Mouse (Mus musculus): ENCODE results near the gene Rbfox3. TPM values are rescaled to one million over a fixed set of nuclear protein-coding genes. Genes with fewer than 3 reads are reported as not detected.

Gene Rbfox3
- polyA plus RNA-seq, 1 experiment from 2014 or later, result 32.0 TPM

- H3K9me3 ChIP-seq (replicated peaks), result no peaks in the 10 kb centered on the region
- no peaks in the 10 kb centered on the region for H3K27me3 ChIP-seq
- H3K9ac ChIP-seq, result no peak overlapping the region
- H3K4me3 ChIP-seq, result no peak overlapping the region
- WGBS, result 74% methylated on average over 12 of the region's 12 CpGs
- no peak overlapping the region for H3K4me2 ChIP-seq
- H3K36me3 ChIP-seq (ENCODE audit: poor library complexity, severe bottlenecking), result no peaks in the 10 kb centered on the region
- ATAC-seq, result no peak
- H3K27ac ChIP-seq, result no peak overlapping the region
- H3K4me1 ChIP-seq, result peaks cover 27% of the 10 kb centered on the region
Measured at GRCm38 (mm10) chr11:118728797-118729196, 182.6 kb downstream of the Rbfox3 start.

- Histone ChIP-seq H3K27ac (no peak overlapping the region), H3K27me3 (no peaks in the 10 kb centered on the region), H3K9me3 (replicated peaks) (no peaks in the 10 kb centered on the region), H3K4me1 (peaks cover 27% of the 10 kb centered on the region), H3K4me2 (no peak overlapping the region), H3K4me3 (no peak overlapping the region), H3K36me3 (ENCODE audit: poor library complexity, severe bottlenecking) (no peaks in the 10 kb centered on the region), H3K9ac (no peak overlapping the region)
- no peak for ATAC-seq
- 32% methylated on average over 8 of the region's 8 CpGs for whole genome bisulfite sequencing
Measured at GRCm38 (mm10) chr11:118728083-118728551, 183.3 kb downstream of the Rbfox3 start.

GRCm38 (mm10) chr11:118726430-118726829 is 185.0 kb downstream of the Rbfox3 start:
- Histone ChIP-seq H3K9ac (no peak overlapping the region), H3K27ac (no peak overlapping the region), H3K4me3 (no peak overlapping the region), H3K4me2 (no peak overlapping the region), H3K27me3 (no peaks in the 10 kb centered on the region), H3K4me1 (peaks cover 36% of the 10 kb centered on the region), H3K9me3 (replicated peaks) (no peaks in the 10 kb centered on the region), H3K36me3 (ENCODE audit: poor library complexity, severe bottlenecking) (no peaks in the 10 kb centered on the region)
- WGBS, result 82% methylated on average over 8 of the region's 8 CpGs
- ATAC-seq, result no peak

GRCm38 (mm10) chr11:118724423-118724822 is 187.0 kb downstream of the Rbfox3 start:
- ATAC-seq, result no peak
- no peak overlapping the region for H3K9ac ChIP-seq
- no peak overlapping the region for H3K27ac ChIP-seq
- H3K4me3 ChIP-seq, result no peak overlapping the region
- 83% methylated on average over 8 of the region's 8 CpGs for WGBS
- H3K27me3 ChIP-seq, result no peaks in the 10 kb centered on the region
- no peaks in the 10 kb centered on the region for H3K9me3 ChIP-seq (replicated peaks)
- peaks cover 31% of the 10 kb centered on the region for H3K4me1 ChIP-seq
- no peak overlapping the region for H3K4me2 ChIP-seq
- H3K36me3 ChIP-seq (ENCODE audit: poor library complexity, severe bottlenecking), result no peaks in the 10 kb centered on the region

GRCm38 (mm10) chr11:118723166-118723565 is 188.2 kb downstream of the Rbfox3 start:
- Histone ChIP-seq H3K4me1 (peaks cover 18% of the 10 kb centered on the region), H3K4me3 (no peak overlapping the region), H3K27ac (no peak overlapping the region), H3K9me3 (replicated peaks) (no peaks in the 10 kb centered on the region), H3K4me2 (no peak overlapping the region), H3K36me3 (ENCODE audit: poor library complexity, severe bottlenecking) (no peaks in the 10 kb centered on the region), H3K27me3 (no peaks in the 10 kb centered on the region), H3K9ac (no peak overlapping the region)
- 70% methylated on average over 8 of the region's 8 CpGs for WGBS
- no peak for ATAC-seq

- Histone ChIP-seq H3K36me3 (ENCODE audit: poor library complexity, severe bottlenecking) (no peaks in the 10 kb centered on the region), H3K4me3 (no peak overlapping the region), H3K4me2 (no peak overlapping the region), H3K9ac (no peak overlapping the region), H3K4me1 (peaks cover 13% of the 10 kb centered on the region), H3K27me3 (no peaks in the 10 kb centered on the region), H3K9me3 (replicated peaks) (no peaks in the 10 kb centered on the region), H3K27ac (no peak overlapping the region)
- 61% methylated on average over 6 of the region's 6 CpGs for WGBS
- no peak for ATAC-seq
Measured at GRCm38 (mm10) chr11:118721898-118722297, 189.5 kb downstream of the Rbfox3 start.

- no peak; the same call in 1 of the 2 replicates for ATAC-seq
Measured at GRCm38 (mm10) chr11:118714601-118715524, 196.5 kb downstream of the Rbfox3 start.

GRCm38 (mm10) chr11:118712761-118713160 is 198.6 kb downstream of the Rbfox3 start:
- Histone ChIP-seq H3K4me2 (no peak overlapping the region), H3K9me3 (replicated peaks) (peaks cover 6% of the 10 kb centered on the region; the same call in 1 of the 2 replicates), H3K4me1 (peaks cover 34% of the 10 kb centered on the region), H3K9ac (no peak overlapping the region), H3K27ac (no peak overlapping the region), H3K27me3 (no peaks in the 10 kb centered on the region), H3K4me3 (no peak overlapping the region), H3K36me3 (ENCODE audit: poor library complexity, severe bottlenecking) (no peaks in the 10 kb centered on the region)
- ATAC-seq, result no peak
- WGBS, result 73% methylated on average over 4 of the region's 4 CpGs

More at GRCm38 (mm10) chr11:118714601-118715524, 196.5 kb downstream of the Rbfox3 start:
- Histone ChIP-seq H3K4me1 (peaks cover 34% of the 10 kb centered on the region), H3K36me3 (ENCODE audit: poor library complexity, severe bottlenecking) (no peaks in the 10 kb centered on the region), H3K9ac (no peak overlapping the region), H3K4me3 (no peak overlapping the region), H3K27me3 (no peaks in the 10 kb centered on the region), H3K4me2 (no peak overlapping the region), H3K9me3 (replicated peaks) (no peaks in the 10 kb centered on the region), H3K27ac (peak overlapping the region; percentile 44)
- WGBS, result 73% methylated on average over 26 of the region's 26 CpGs

- 81% methylated on average over 9 of the region's 9 CpGs for WGBS
- H3K27ac ChIP-seq, result no peak overlapping the region
- H3K9me3 ChIP-seq (replicated peaks), result peaks cover 6% of the 10 kb centered on the region; the same call in 1 of the 2 replicates
Measured at GRCm38 (mm10) chr11:118712058-118712457, 199.3 kb downstream of the Rbfox3 start.

GRCm38 (mm10) chr11:118710035-118710434 is 201.4 kb downstream of the Rbfox3 start:
- no peak overlapping the region for H3K27ac ChIP-seq
- no peak overlapping the region for H3K4me2 ChIP-seq
- H3K27me3 ChIP-seq, result no peaks in the 10 kb centered on the region
- no peak for ATAC-seq
- no peaks in the 10 kb centered on the region for H3K36me3 ChIP-seq (ENCODE audit: poor library complexity, severe bottlenecking)
- H3K9ac ChIP-seq, result no peak overlapping the region
- H3K4me3 ChIP-seq, result no peak overlapping the region
- H3K9me3 ChIP-seq (replicated peaks), result peaks cover 6% of the 10 kb centered on the region; the same call in 1 of the 2 replicates
- WGBS, result 87% methylated on average over 5 of the region's 5 CpGs
- H3K4me1 ChIP-seq, result peaks cover 31% of the 10 kb centered on the region

More at GRCm38 (mm10) chr11:118712058-118712457, 199.3 kb downstream of the Rbfox3 start:
- H3K36me3 ChIP-seq (ENCODE audit: poor library complexity, severe bottlenecking), result no peaks in the 10 kb centered on the region
- no peak overlapping the region for H3K4me2 ChIP-seq
- no peaks in the 10 kb centered on the region for H3K27me3 ChIP-seq
- ATAC-seq, result no peak
- H3K4me1 ChIP-seq, result peaks cover 34% of the 10 kb centered on the region
- H3K4me3 ChIP-seq, result no peak overlapping the region
- H3K9ac ChIP-seq, result no peak overlapping the region

GRCm38 (mm10) chr11:118696226-118696930 is 215.0 kb downstream of the Rbfox3 start:
- H3K36me3 ChIP-seq (ENCODE audit: poor library complexity, severe bottlenecking), result no peaks in the 10 kb centered on the region
- H3K27ac ChIP-seq, result no peak overlapping the region
- no peak overlapping the region for H3K4me2 ChIP-seq
- no peaks in the 10 kb centered on the region for H3K27me3 ChIP-seq
- H3K4me3 ChIP-seq, result no peak overlapping the region
- WGBS, result 63% methylated on average over 16 of the region's 16 CpGs
- H3K9me3 ChIP-seq (replicated peaks), result no peaks in the 10 kb centered on the region
- peaks cover 24% of the 10 kb centered on the region for H3K4me1 ChIP-seq
- ATAC-seq, result no peak
- no peak overlapping the region for H3K9ac ChIP-seq

GRCm38 (mm10) chr11:118693276-118693675 is 218.1 kb downstream of the Rbfox3 start:
- H3K4me3 ChIP-seq, result no peak overlapping the region
- H3K4me1 ChIP-seq, result peaks cover 24% of the 10 kb centered on the region
- no peak overlapping the region for H3K4me2 ChIP-seq
- no peaks in the 10 kb centered on the region for H3K36me3 ChIP-seq (ENCODE audit: poor library complexity, severe bottlenecking)
- H3K9ac ChIP-seq, result no peak overlapping the region
- no peaks in the 10 kb centered on the region for H3K27me3 ChIP-seq
- 85% methylated on average over 7 of the region's 7 CpGs for WGBS
- ATAC-seq, result no peak
- H3K27ac ChIP-seq, result no peak overlapping the region
- no peaks in the 10 kb centered on the region for H3K9me3 ChIP-seq (replicated peaks)
